Mouse (Mus musculus) left cerebral cortex, postnatal 10 days (tissue): Measurements from ENCODE around the gene Slc22a27. TPM values are rescaled to one million over a fixed set of nuclear protein-coding genes. Genes with fewer than 3 reads are reported as not detected.
"Not testable (repeated sequence)": the region's sequence is repeated elsewhere in the genome, so short reads cannot be mapped to it uniquely, and the experiment has no call there.

Experiments
- DNase-seq, 2 experiments: peaks; one replicate each; pipeline ENCODE4 v3.0.0; 2021 to 2022; ENCODE audit warnings: low spot score in 2 of 2, mixed read lengths in 1 of 2; ENCODE audit errors: extremely low spot score in 1 of 2
- intact Hi-C: fragments of 180-260 bp; cut with DNase I; formaldehyde crosslinking; loops from one replicate; pipeline ENCODE4 v1.15.1; 2025
- microRNA-seq: library from miRNA; unstranded; fragments of <30 nt; microRNA quantifications from one replicate; pipeline ENCODE4 v1.2.0, GENCODE M21; 2022
- total RNA-seq, 2 experiments: library from RNA; stranded (reverse); gene quantifications; 2 replicates each; pipeline ENCODE4 v1.2.3; 2021

Gene Slc22a27
- not detected for total RNA-seq

DNA sequence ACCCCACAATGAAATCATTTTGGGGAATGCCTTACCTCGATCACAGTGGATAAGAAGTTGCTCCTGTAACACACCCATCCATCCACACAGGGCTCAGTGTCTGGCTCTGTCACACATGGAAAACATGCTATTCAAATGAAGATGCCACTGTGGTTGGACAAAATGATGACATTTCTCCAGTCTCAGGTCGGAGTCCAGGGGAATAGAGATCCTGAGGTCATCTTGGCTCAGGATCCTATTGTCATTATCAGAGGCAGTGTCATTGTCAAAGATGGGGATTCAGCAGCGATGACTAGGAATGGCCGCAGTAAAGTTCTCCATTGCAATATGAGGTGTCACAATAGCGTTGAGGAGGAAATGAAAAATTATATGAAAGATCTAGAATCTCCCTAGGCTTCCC lies at the start of gene Slc22a27:
Gene Slc22a27, minus strand, starts transcription at position 101 of the 400 bp plus-strand sequence.
- DNase-seq, intact Hi-C loops: not testable (repeated sequence)

DNA sequence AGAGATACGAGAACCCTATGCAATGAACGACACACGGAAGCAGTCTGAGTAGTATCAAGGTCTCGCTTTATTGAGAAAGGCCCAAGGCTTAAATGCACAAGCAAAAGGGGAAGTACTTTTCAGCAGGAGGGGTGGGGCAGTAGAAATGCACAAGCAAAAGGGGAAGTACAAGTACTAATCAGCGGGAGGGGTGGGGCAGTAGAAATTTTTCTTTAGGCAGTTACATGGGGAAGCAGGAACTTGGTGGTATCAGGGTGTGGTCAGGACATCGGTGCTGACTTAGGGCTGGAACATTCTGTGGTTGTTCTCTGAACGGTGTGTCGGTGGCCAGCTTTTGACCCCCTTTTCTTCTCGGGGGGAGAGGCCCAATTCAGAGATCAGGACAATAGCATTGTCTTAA lies 45.8 kb upstream of the Slc22a27 start:
- DNase-seq, intact Hi-C loops: not testable (repeated sequence)

DNA sequence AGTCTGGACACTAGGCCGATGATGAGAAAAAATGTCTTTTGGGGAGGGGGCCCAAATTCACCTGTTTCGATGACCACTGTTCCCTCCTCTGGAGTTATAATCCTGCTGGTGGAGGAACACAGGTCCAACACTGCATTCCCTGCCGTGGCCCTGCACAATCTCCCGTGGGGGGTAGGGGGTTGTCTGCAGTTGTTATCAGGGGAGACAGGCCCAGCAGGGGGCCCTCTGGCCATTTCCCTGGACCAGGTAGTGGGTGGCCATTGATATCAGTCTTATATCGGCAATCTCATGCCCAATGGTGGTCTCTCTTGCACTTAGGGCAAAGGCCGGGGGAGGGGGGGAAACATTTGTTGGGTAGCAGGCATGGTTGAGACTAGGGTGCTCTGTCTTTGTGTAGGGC lies 43.3 kb upstream of the Slc22a27 start:
- intact Hi-C loops, DNase-seq: not testable (repeated sequence)

DNA sequence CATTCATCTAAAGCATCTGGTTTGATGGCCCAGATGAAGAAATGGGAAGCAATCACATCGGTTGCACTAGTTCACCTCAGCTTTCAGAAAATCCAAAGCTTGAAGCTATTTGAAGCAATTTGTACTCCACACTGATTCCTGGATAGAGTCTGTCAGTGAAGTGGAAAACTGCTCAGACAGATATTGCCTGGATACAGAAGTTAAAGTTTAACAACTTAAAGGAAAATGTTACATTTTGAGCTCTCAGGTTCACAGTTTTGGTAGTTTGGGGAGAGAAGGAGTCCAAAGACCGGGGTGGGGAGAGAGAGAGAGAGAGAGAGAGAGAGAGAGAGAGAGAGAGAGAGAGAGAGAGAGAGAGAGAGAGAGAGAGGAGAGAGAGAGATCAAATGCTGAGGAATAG lies 2.9 kb upstream of the Slc22a27 start:
- no peak for DNase-seq
- intact Hi-C loops, result no loop called here

DNA sequence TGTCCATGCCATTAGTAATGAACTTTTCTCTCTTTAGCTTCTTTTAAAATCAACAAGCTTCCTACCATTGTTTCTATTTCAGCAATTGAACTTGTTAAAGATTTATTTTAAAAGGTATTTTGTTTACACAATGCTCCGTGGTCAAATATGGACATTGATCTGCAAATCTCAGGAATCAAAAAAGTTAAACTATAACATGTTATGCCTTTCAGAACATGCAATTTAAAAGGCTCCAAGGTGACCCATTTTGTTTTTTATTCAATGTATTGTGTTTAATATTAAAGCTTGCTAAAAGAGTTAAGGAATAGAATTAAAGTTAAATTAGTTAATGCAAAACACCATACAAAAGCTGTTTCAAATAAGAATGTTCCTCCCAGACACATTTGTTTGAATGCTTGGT lies 723 bp upstream of the Slc22a27 start:
- intact Hi-C loops, DNase-seq: not testable (repeated sequence)

DNA sequence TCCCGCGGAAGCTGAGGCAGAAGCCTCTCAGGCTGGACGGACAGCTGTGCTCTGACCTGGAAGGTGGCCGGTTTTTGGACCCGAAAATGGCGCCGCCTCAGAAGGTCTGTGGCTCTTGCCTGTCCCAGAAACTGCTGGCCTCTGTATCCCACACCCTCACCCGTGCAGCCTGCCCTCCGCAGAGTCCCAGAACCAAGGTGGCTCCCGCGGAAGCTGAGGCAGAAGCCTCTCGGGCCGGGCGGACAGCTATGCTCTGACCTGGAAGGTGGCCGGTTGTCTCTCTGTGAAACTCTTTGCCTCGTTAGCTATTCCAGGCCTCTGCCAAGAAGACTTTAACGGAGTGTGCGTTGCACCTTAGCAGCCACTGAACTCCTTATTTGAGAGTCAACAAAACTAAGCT lies 26.4 kb downstream of the Slc22a27 start:
- DNase-seq, result peak in 1 of 2 experiments; percentile 13
- intact Hi-C loops, result not testable (repeated sequence)

DNA sequence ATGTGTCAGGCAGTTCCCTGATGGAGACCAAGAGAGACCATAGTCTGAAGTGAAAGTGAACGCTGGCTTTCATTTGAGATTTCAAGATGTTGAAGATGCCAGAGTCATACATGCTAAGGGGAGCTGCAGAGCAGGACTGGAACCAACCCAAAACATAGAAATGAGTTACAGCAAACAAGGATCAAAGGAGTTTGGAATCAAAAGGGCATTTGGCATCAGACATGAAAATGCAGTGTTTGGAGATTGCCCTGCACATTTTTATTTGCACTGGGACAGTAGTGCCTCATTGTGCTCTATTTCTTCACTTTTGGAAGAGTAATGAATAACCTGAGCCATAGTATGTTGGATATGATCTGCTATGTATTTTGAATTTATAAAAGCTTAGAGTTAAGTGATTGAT lies 89.2 kb downstream of the Slc22a27 start:
- intact Hi-C loops, result no loop called here

DNA sequence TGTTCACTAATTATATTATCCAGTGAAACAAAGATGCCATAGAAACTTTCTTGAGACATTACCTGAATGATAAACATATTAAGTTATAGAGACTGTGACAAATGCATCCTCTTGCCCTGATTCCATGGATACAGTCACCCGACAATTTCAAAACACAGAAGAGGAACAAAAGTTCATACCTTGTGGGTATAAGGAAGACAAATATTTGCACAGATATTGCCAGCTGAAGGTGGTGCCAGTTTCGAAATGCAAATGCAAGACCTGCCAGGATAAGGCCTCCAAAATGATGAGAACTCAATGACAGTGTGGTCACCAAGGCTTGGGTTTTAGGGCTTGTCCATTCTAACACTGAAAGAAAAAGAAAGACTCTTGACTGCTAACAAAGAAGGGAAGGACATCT lies 136.0 kb downstream of the Slc22a27 start:
- no peak for DNase-seq
- intact Hi-C loops, result no loop called here

More for the DNA sequence above, 89.2 kb downstream of the Slc22a27 start:
- DNase-seq, result no peak

Small RNAs within 50 kb of the gene (microRNA-seq; reads per million reads assigned to microRNA genes)
- not detected for gene Gm24951

Other genes with a start within 250 kb of the Slc22a27 start
- gene Slc22a26, start 163.4 kb downstream of the Slc22a27 start, total RNA-seq, result not detected
- not detected for gene Slc22a28, start 166.0 kb upstream of the Slc22a27 start, total RNA-seq